Comparison of ENCODE assay signal across 9 mouse cellular contexts in the genomic region with DNA sequence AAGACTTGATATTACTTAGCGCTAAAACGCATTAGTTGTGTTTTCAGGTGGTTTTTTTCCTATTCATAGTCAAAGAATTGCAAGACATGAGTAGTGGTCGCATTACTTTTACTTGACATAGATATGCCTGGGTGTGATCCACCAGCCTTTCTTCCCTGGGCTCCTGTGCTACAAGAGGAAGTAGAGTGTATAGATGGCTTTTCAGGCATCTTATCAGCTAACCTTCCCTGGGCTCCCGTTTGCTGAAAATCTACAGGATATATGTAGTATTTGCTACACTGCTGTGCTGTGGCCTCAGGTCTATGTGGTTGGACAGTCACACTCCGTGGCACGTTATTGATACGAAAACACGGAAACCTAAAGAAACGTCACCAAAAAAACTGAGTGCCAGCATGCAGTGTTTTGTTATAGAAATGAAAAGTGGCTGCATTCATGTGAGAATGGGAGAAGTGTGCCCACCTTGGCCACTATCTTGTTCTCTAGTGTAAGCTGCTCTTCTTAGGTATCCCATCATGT. TPM values are rescaled to one million over a fixed set of nuclear protein-coding genes. Genes with fewer than 3 reads are reported as not detected.
DNase-seq lines count a peak whose midpoint lies in the region; ATAC-seq and TF ChIP-seq lines count a peak whose summit lies in the region.
"Had no signal": no experiment of that assay in that cellular context is flagged by ENCODE, and none has a peak within 500 bp of the region (broad histone marks: within the 10 kb centered on the region; RNA-seq: fewer than 3 reads in every experiment).

No protein-coding gene starts in this region.

- TF ChIP-seq POLR2A in embryonic fibroblast, embryonic 13.5 days (IDR thresholded peaks at IDR 0.05; ENCODE audit: low read depth, low read length) = no peak

- no peaks in the 10 kb centered on the region for H3K9me3 ChIP-seq in midbrain, embryonic 10.5 days (replicated peaks)
- H3K9me3 ChIP-seq in midbrain, embryonic 16.5 days (replicated peaks; ENCODE audit: control insufficient read depth, low read length, poor library complexity, severe bottlenecking) = no peaks in the 10 kb centered on the region
- H3K9me3 ChIP-seq in limb, embryonic 12.5 days = no peaks in the 10 kb centered on the region
- H3K9me3 ChIP-seq in stomach, embryonic 16.5 days (replicated peaks; ENCODE audit: control insufficient read depth, low read length) = no peaks in the 10 kb centered on the region

- H3K4me1 ChIP-seq in midbrain, embryonic 10.5 days = peaks cover 27% of the 10 kb centered on the region
- peaks cover 19% of the 10 kb centered on the region for H3K4me1 ChIP-seq in midbrain, embryonic 16.5 days (ENCODE audit: control insufficient read depth, insufficient read depth, low read length)
- H3K4me1 ChIP-seq in embryonic fibroblast, embryonic 13.5 days (ENCODE audit: control insufficient read depth, insufficient read depth, low read length) = peaks cover 9% of the 10 kb centered on the region
- peaks cover 16% of the 10 kb centered on the region for H3K4me1 ChIP-seq in limb, embryonic 12.5 days (replicated peaks)
- peaks cover 17% of the 10 kb centered on the region for H3K4me1 ChIP-seq in stomach, embryonic 16.5 days (ENCODE audit: control insufficient read depth, insufficient read depth, low read length)

- intact Hi-C loops in left cerebral cortex, adult 2 months (cut with DNase I) = no loop called here
- intact Hi-C loops in left cerebral cortex, postnatal 36 days (cut with DNase I) = no loop called here

- TF ChIP-seq CTCF in embryonic fibroblast, embryonic 13.5 days (IDR thresholded peaks at IDR 0.05; ENCODE audit: borderline replicate concordance, insufficient read depth, low read length) = no peak
- no peak for TF ChIP-seq CTCF in left cerebral cortex, adult 2 months (IDR thresholded peaks at IDR 0.05)

- no peak for ATAC-seq in midbrain, embryonic 16.5 days
- no peak for ATAC-seq in limb, embryonic 12.5 days (ENCODE audit: insufficient number of reproducible peaks, insufficient read depth, low FRiP score, low TSS enrichment, low read depth)
- no peak for ATAC-seq in stomach, embryonic 16.5 days (ENCODE audit: insufficient read depth, low FRiP score)

- no peak overlapping the region for H3K27ac ChIP-seq in midbrain, embryonic 10.5 days (replicated peaks)
- no peak overlapping the region for H3K27ac ChIP-seq in midbrain, embryonic 16.5 days (ENCODE audit: low read length)
- no peak overlapping the region for H3K27ac ChIP-seq in embryonic fibroblast, embryonic 13.5 days (ENCODE audit: insufficient read depth, low read length)
- no peak overlapping the region for H3K27ac ChIP-seq in limb, embryonic 12.5 days
- no peak overlapping the region for H3K27ac ChIP-seq in stomach, embryonic 16.5 days (ENCODE audit: low read length)
- H3K27ac ChIP-seq in left cerebral cortex, adult 2 months = no peak overlapping the region

- DNase-seq in midbrain, embryonic 10.5 days (ENCODE audit: low spot score) = no peak
- DNase-seq in embryo, embryonic 10 days (ENCODE audit: low spot score) = no peak
- no peak for DNase-seq in left cerebral cortex, adult 2 months (ENCODE audit: extremely low spot score in 1 of 2, low spot score in 2 of 2)
- DNase-seq in left cerebral cortex, postnatal 36 days (ENCODE audit: low spot score in 2 of 2) = no peak
- DNase-seq: cerebellum, adult 18-20 months had no signal

- H3K4me3 ChIP-seq in midbrain, embryonic 10.5 days = peak overlapping the region; percentile 91
- no peak overlapping the region for H3K4me3 ChIP-seq in midbrain, embryonic 16.5 days (ENCODE audit: low read depth, low read length)
- H3K4me3 ChIP-seq in embryonic fibroblast, embryonic 13.5 days (ENCODE audit: insufficient read depth, low read length) = peak overlapping the region; percentile 24; the same call in 1 of the 2 replicates
- H3K4me3 ChIP-seq in limb, embryonic 12.5 days (replicated peaks) = peak overlapping the region; percentile 89
- peak overlapping the region; percentile 76 for H3K4me3 ChIP-seq in stomach, embryonic 16.5 days (replicated peaks; ENCODE audit: low read length)
- no peak overlapping the region for H3K4me3 ChIP-seq in left cerebral cortex, adult 2 months

- no peak overlapping the region for H3K9ac ChIP-seq in midbrain, embryonic 16.5 days (ENCODE audit: low read depth, low read length)
- H3K9ac ChIP-seq in limb, embryonic 12.5 days (replicated peaks) = no peak overlapping the region
- H3K9ac ChIP-seq in stomach, embryonic 16.5 days (ENCODE audit: low read length) = peak overlapping the region; percentile 31; the same call in 1 of the 2 replicates

- WGBS in midbrain, embryonic 10.5 days = 92% methylated on average over 9 of the region's 9 CpGs
- WGBS in midbrain, embryonic 16.5 days = 86% methylated on average over 9 of the region's 9 CpGs
- 91% methylated on average over 9 of the region's 9 CpGs for WGBS in limb, embryonic 12.5 days
- 74% methylated on average over 9 of the region's 9 CpGs for WGBS in stomach, embryonic 16.5 days

- no peak overlapping the region for H3K4me2 ChIP-seq in midbrain, embryonic 16.5 days (ENCODE audit: low read length)
- H3K4me2 ChIP-seq in limb, embryonic 12.5 days = peak overlapping the region; percentile 72
- peak overlapping the region; percentile 62 for H3K4me2 ChIP-seq in stomach, embryonic 16.5 days (ENCODE audit: low read depth, low read length)

- H3K27me3 ChIP-seq in midbrain, embryonic 10.5 days (ENCODE audit: low read depth, poor library complexity, severe bottlenecking) = peaks cover 5% of the 10 kb centered on the region; the same call in 1 of the 2 replicates
- H3K27me3 ChIP-seq in midbrain, embryonic 16.5 days (ENCODE audit: control insufficient read depth, insufficient read depth, low read depth, low read length) = no peaks in the 10 kb centered on the region
- no peaks in the 10 kb centered on the region; the same call in 1 of the 2 replicates for H3K27me3 ChIP-seq in limb, embryonic 12.5 days
- no peaks in the 10 kb centered on the region for H3K27me3 ChIP-seq in stomach, embryonic 16.5 days (ENCODE audit: control insufficient read depth, insufficient read depth, low read length)

- peaks cover 4% of the 10 kb centered on the region; the same call in 1 of the 2 replicates for H3K36me3 ChIP-seq in midbrain, embryonic 10.5 days
- no peaks in the 10 kb centered on the region for H3K36me3 ChIP-seq in midbrain, embryonic 16.5 days (ENCODE audit: control insufficient read depth, insufficient read depth, low read length)
- H3K36me3 ChIP-seq in limb, embryonic 12.5 days = peaks cover 9% of the 10 kb centered on the region; the same call in 1 of the 2 replicates
- peaks cover 5% of the 10 kb centered on the region; the same call in 1 of the 2 replicates for H3K36me3 ChIP-seq in stomach, embryonic 16.5 days (ENCODE audit: control insufficient read depth, insufficient read depth, low read length)

RNA-seq across cellular contexts. Expression of a gene that starts 6.6 kb away (rescaled TPM):
- polyA plus RNA-seq in midbrain, embryonic 10.5 days (2016; fragmentation: Nextera tagmentation; extraction: Ambion mirVana) = 4.5 and 5.5 TPM in 2 replicates
- 5.7 and 6.2 TPM in 2 replicates for polyA plus RNA-seq in midbrain, embryonic 16.5 days (2015; fragmentation: Nextera tagmentation; extraction: Ambion mirVana)
- polyA plus RNA-seq in embryonic fibroblast, embryonic 13.5 days (2011; ENCODE audit: insufficient read length, low read depth, missing spikeins) = 2.8 and 4.3 TPM in 2 replicates
- polyA plus RNA-seq in limb, embryonic 12.5 days (2016; fragmentation: Nextera tagmentation; extraction: Ambion mirVana) = 3.7 and 5.1 TPM in 2 replicates
- polyA plus RNA-seq in stomach, embryonic 16.5 days (2015; fragmentation: Nextera tagmentation; extraction: Ambion mirVana) = 1.9 and 2.6 TPM in 2 replicates
- 10 to 100 TPM; 15.8 to 17.1 TPM for total RNA-seq in left cerebral cortex, adult 2 months (2021)
- total RNA-seq in left cerebral cortex, postnatal 36 days (2021) = 10 to 100 TPM; 10.6 to 17.4 TPM

RNA-seq across cellular contexts. Expression of a gene that starts 6.7 kb away (rescaled TPM):
- polyA plus RNA-seq in midbrain, embryonic 10.5 days (2016; fragmentation: Nextera tagmentation; extraction: Ambion mirVana) = 31.0 and 32.7 TPM in 2 replicates
- 26.7 and 34.4 TPM in 2 replicates for polyA plus RNA-seq in midbrain, embryonic 16.5 days (2015; fragmentation: Nextera tagmentation; extraction: Ambion mirVana)
- polyA plus RNA-seq in embryonic fibroblast, embryonic 13.5 days (2011; ENCODE audit: insufficient read length, low read depth, missing spikeins) = 55.0 and 70.0 TPM in 2 replicates
- 52.7 and 60.8 TPM in 2 replicates for polyA plus RNA-seq in limb, embryonic 12.5 days (2016; fragmentation: Nextera tagmentation; extraction: Ambion mirVana)
- 33.6 and 39.6 TPM in 2 replicates for polyA plus RNA-seq in stomach, embryonic 16.5 days (2015; fragmentation: Nextera tagmentation; extraction: Ambion mirVana)
- total RNA-seq in left cerebral cortex, adult 2 months (2021) = 10 to 100 TPM; 44.9 to 45.6 TPM
- 10 to 100 TPM; 41.1 to 43.6 TPM for total RNA-seq in left cerebral cortex, postnatal 36 days (2021)

Comparison
In these comparisons a context has a peak if more than half of its experiments do, and no peak if none do; other contexts are left out.
1. H3K4me3 ChIP-seq: peak in midbrain, embryonic 10.5 days (single experiment), embryonic fibroblast, embryonic 13.5 days (single experiment), limb, embryonic 12.5 days (single experiment) and stomach, embryonic 16.5 days (single experiment); none in midbrain, embryonic 16.5 days (single experiment) and left cerebral cortex, adult 2 months (single experiment).